25 mouse cellular contexts compared by ENCODE assay signal in genomic region chr3:77897244-77897643, GRCm38 (mm10).
DNase-seq lines count a peak whose midpoint lies in the region; ATAC-seq and TF ChIP-seq lines count a peak whose summit lies in the region.
"Had no signal": no experiment of that assay in that cellular context is flagged by ENCODE, and none has a peak within 500 bp of the region (broad histone marks: within the 10 kb centered on the region; RNA-seq: fewer than 3 reads in every experiment).

No protein-coding gene starts in this region.

- H3K27me3 ChIP-seq in liver, adult 2 months (ENCODE audit: control insufficient read depth, insufficient read depth, low read length), result no peaks in the 10 kb centered on the region
- H3K27me3 ChIP-seq in liver, embryonic 12.5 days (replicated peaks), result no peaks in the 10 kb centered on the region
- H3K27me3 ChIP-seq: CH12.LX; embryonic facial prominence, embryonic 15.5 days; heart, embryonic 13.5 days; Patski had no signal

- DNase-seq in liver, adult 2 months (ENCODE audit: extremely low read depth, low read depth, low spot score), result peak; percentile 60
- peak; percentile 75 for DNase-seq in cerebellum, adult 11 months
- peak; percentile 69 for DNase-seq in cerebellum, adult 8-10 months
- DNase-seq in cerebellum, postnatal 36 days, result peak; percentile 86 to 89
- no peak for DNase-seq in lung, adult 2 months
- no peak for DNase-seq in thymus, postnatal 14 days
- DNase-seq: adrenal gland, postnatal 36 days; B cell, adult 2 months; forebrain, postnatal 0 days; gastrocnemius, postnatal 14 days; heart, adult 18-20 months; heart, postnatal 14 days; kidney, adult 8-10 months; kidney, postnatal 10 days; thymus, adult 2 months had no signal

- WGBS in liver, adult 2 months, result 53% methylated on average over 4 of the region's 4 CpGs
- 62% methylated on average over 4 of the region's 4 CpGs for WGBS in liver, embryonic 12.5 days (ENCODE audit: insufficient replicate concordance)
- WGBS in lung, adult 2 months, result 76% methylated on average over 4 of the region's 4 CpGs

- H3K36me3 ChIP-seq in liver, adult 2 months (ENCODE audit: control insufficient read depth, insufficient read depth, low read length), result no peaks in the 10 kb centered on the region
- H3K36me3 ChIP-seq in liver, embryonic 12.5 days, result no peaks in the 10 kb centered on the region
- H3K36me3 ChIP-seq: embryonic facial prominence, embryonic 15.5 days; G1E; heart, embryonic 13.5 days; midbrain, embryonic 10.5 days had no signal

- TF ChIP-seq POLR2A in liver, adult 2 months (IDR thresholded peaks at IDR 0.05; ENCODE audit: extremely low read depth, insufficient read depth, low read length), result no peak
- no peak for TF ChIP-seq POLR2A in lung, adult 2 months (IDR thresholded peaks at IDR 0.05; ENCODE audit: borderline replicate concordance, extremely low read depth, low read depth, low read length)

- no peak for ATAC-seq in liver, embryonic 12.5 days
- ATAC-seq: forebrain, postnatal 0 days; lung, postnatal 0 days; Patski had no signal

- no peak overlapping the region for H3K4me3 ChIP-seq in liver, adult 2 months (ENCODE audit: insufficient read depth, low read depth, low read length)
- no peak overlapping the region for H3K4me3 ChIP-seq in liver, embryonic 12.5 days
- H3K4me3 ChIP-seq in lung, adult 2 months (replicated peaks; ENCODE audit: extremely low read depth, low read depth, low read length), result no peak overlapping the region
- H3K4me3 ChIP-seq: embryonic facial prominence, embryonic 15.5 days; heart, embryonic 13.5 days; midbrain, embryonic 10.5 days had no signal

- H3K4me2 ChIP-seq in liver, embryonic 12.5 days, result no peak overlapping the region
- H3K4me2 ChIP-seq: embryonic facial prominence, embryonic 15.5 days; heart, embryonic 13.5 days had no signal

- no peak overlapping the region for H3K9ac ChIP-seq in liver, adult 2 months (ENCODE audit: low read depth, low read length)
- H3K9ac ChIP-seq in liver, embryonic 12.5 days, result no peak overlapping the region
- H3K9ac ChIP-seq: embryonic facial prominence, embryonic 15.5 days; forebrain, postnatal 0 days; heart, embryonic 13.5 days; liver, embryonic 14.5 days had no signal

- H3K79me2 ChIP-seq in liver, adult 2 months (ENCODE audit: control insufficient read depth, insufficient read depth, low read length), result no peaks in the 10 kb centered on the region

- H3K9me3 ChIP-seq in liver, embryonic 12.5 days (replicated peaks), result no peaks in the 10 kb centered on the region
- H3K9me3 ChIP-seq: embryonic facial prominence, embryonic 15.5 days; G1E; heart, embryonic 13.5 days; midbrain, embryonic 10.5 days had no signal

- H3K4me1 ChIP-seq in liver, adult 2 months (ENCODE audit: control insufficient read depth, insufficient read depth, low read length), result no peaks in the 10 kb centered on the region
- H3K4me1 ChIP-seq in liver, embryonic 12.5 days, result no peaks in the 10 kb centered on the region
- H3K4me1 ChIP-seq in lung, adult 2 months (ENCODE audit: control insufficient read depth, insufficient read depth, low read length), result no peaks in the 10 kb centered on the region
- H3K4me1 ChIP-seq: embryonic facial prominence, embryonic 15.5 days; heart, embryonic 13.5 days; midbrain, embryonic 10.5 days had no signal

- TF ChIP-seq CTCF in liver, adult 2 months (IDR thresholded peaks at IDR 0.05; ENCODE audit: low read depth, low read length), result no peak
- no peak for TF ChIP-seq CTCF in lung, adult 2 months (IDR thresholded peaks at IDR 0.05; ENCODE audit: insufficient read depth, low read length)

- no peak overlapping the region for H3K27ac ChIP-seq in liver, adult 2 months (replicated peaks; ENCODE audit: insufficient read depth, low read depth, low read length)
- no peak overlapping the region for H3K27ac ChIP-seq in liver, embryonic 12.5 days
- H3K27ac ChIP-seq: embryonic facial prominence, embryonic 15.5 days; heart, embryonic 13.5 days; liver, embryonic 14.5 days; macrophage; midbrain, embryonic 10.5 days had no signal

Comparison
In these comparisons a context has a peak if more than half of its experiments do, and no peak if none do; other contexts are left out.
1. DNase-seq: peak in liver, adult 2 months (single experiment), cerebellum, adult 11 months (single experiment), cerebellum, adult 8-10 months (single experiment) and cerebellum, postnatal 36 days (2 of 2); none in lung, adult 2 months (single experiment) and thymus, postnatal 14 days (single experiment).